Mouse (Mus musculus) liver, embryonic 16.5 days (tissue): Measurements from ENCODE around the gene Ttc30a2. TPM values are rescaled to one million over a fixed set of nuclear protein-coding genes. Genes with fewer than 3 reads are reported as not detected.
A peak's percentile ranks its signal among the peaks of the same experiment; 100 is the strongest.
"Not testable (repeated sequence)": the region's sequence is repeated elsewhere in the genome, so short reads cannot be mapped to it uniquely, and the experiment has no call there.

Experiments
- ATAC-seq: fragments of 200-750 bp; cut with Nextera tagmentation; 2 replicates; pipeline ENCODE4 v1.8.0; 2017; ENCODE audit warnings: low read depth, mild to moderate bottlenecking, moderate number of reproducible peaks, moderate library complexity
- H3K27ac ChIP-seq: fragments of 300-500 bp; sonication (generic); 2 replicates; pipeline ENCODE4 v1.5.1; 2014; ENCODE audit warnings: mild to moderate bottlenecking, low read length
- H3K27me3 ChIP-seq: fragments of 300-500 bp; sonication (generic); 2 replicates; pipeline ENCODE4 v1.6.1; 2014; ENCODE audit warnings: low read depth, low read length, mixed read lengths; ENCODE audit not compliant: control insufficient read depth, insufficient read depth
- H3K36me3 ChIP-seq: fragments of 300-500 bp; sonication (generic); 2 replicates; pipeline ENCODE4 v1.6.1; 2014; ENCODE audit warnings: mild to moderate bottlenecking; ENCODE audit not compliant: control insufficient read depth, insufficient read depth
- H3K4me1 ChIP-seq: fragments of 300-500 bp; sonication (generic); 2 replicates; pipeline ENCODE4 v1.6.1; 2014; ENCODE audit warnings: low read depth, low read length, mixed read lengths; ENCODE audit not compliant: control insufficient read depth
- H3K4me2 ChIP-seq: fragments of 300-500 bp; sonication (generic); 2 replicates; pipeline ENCODE4 v1.6.1; 2014; ENCODE audit warnings: low read depth, low read length, mixed read lengths
- H3K4me3 ChIP-seq: fragments of 300-500 bp; sonication (generic); 2 replicates; pipeline ENCODE4 v1.5.1; 2014; ENCODE audit warnings: low read depth, mild to moderate bottlenecking, low read length
- H3K9ac ChIP-seq: fragments of 300-500 bp; sonication (generic); 2 replicates; pipeline ENCODE4 v1.6.1; 2014; ENCODE audit warnings: low read depth, low read length
- H3K9me3 ChIP-seq: fragments of 300-500 bp; sonication (generic); replicated peaks from 2 replicates; pipeline ENCODE4 v1.6.1; 2016; ENCODE audit warnings: low read length; ENCODE audit not compliant: control insufficient read depth
- WGBS: fragments of 180-500 bp; shearing (Covaris S2); extraction: QIAGEN DNeasy Blood & Tissue Kit; methylation state at CpG from one replicate; pipeline ENCODE4 v1.1.7; 2014; ENCODE audit not compliant: insufficient replicate concordance; 5-methylcytosine and 5-hydroxymethylcytosine counted together
- polyA plus RNA-seq: library from polyadenylated mRNA; unstranded; fragments of >200 nt; fragmentation: Nextera tagmentation; extraction: Ambion mirVana; gene quantifications from 2 replicates; pipeline ENCODE4 v1.2.1, GENCODE M21; 2015

Ttc30a2 gene
- polyA plus RNA-seq, 1 experiment from 2014 or later: 0.08 TPM

GRCm38 (mm10) chr2:75950685-75951084 lies 27.3 kb downstream of the Ttc30a2 start:
- H3K9ac ChIP-seq: no peak overlapping the region
- ATAC-seq: no peak
- no peak overlapping the region for H3K27ac ChIP-seq
- 67% methylated on average over 8 of the region's 8 CpGs for WGBS
- H3K27me3 ChIP-seq: no peaks in the 10 kb centered on the region
- no peaks in the 10 kb centered on the region for H3K9me3 ChIP-seq
- no peak overlapping the region for H3K4me3 ChIP-seq
- H3K36me3 ChIP-seq: no peaks in the 10 kb centered on the region
- H3K4me1 ChIP-seq: no peaks in the 10 kb centered on the region
- no peak overlapping the region for H3K4me2 ChIP-seq

DNA sequence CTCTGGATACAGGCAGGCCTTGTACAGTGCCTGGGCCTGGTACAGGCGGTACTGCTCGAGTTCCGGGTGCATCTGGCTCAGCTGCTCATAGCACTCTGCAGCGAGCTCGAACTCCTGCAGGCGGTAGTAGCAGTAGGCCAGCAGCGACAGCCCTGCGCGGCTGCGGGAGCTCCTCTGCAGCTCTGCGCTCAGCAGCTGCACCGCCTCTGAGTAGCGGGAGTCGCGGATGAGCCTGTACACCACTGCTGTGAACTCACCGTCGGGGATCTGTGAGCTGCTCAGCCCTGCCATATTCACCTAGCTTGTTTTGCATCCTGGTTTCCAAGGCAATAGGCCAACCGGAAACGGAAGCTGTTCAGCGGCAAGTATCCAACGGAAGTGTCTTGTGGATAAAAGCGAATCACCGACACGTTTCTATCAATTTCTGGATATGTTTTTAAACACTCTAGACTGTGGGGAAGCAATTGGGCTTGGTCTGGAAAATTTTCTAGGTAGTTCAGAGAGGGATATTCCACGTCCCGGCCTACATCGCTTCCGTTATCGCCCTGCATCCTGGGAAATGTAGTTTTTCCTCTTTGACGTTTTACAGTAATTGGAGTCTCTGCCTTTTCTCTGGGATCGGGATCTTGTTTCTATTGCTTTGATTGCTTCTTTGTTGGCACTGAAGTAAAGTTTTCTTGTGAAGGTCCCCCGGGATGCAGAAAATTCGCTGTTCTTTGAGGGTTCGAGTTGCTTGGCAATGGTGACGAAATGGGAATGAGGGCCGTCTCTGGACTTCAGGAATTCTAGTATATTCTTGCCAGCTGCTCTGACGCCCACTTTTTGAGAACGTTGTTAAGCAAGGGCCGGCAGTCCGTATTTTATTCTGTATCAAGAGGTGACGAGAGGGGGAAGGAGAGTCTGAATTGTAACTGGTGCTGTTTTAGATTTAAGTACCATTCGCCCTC lies 39.6 kb downstream of the Ttc30a2 start, which contains the start of gene Ttc30b:
TSS of gene Ttc30b (minus strand) at position 469 of the 947 bp plus-strand sequence.
- Histone ChIP-seq H3K36me3 (no peaks in the 10 kb centered on the region), H3K9me3 (no peaks in the 10 kb centered on the region), H3K4me3 (peak within 1 kb of the TSS; percentile 70), H3K27ac (no peak within 1 kb of the TSS), H3K9ac (peak within 1 kb of the TSS; percentile 52), H3K4me1 (peaks cover 4% of the 10 kb centered on the region; the same call in 1 of the 2 replicates), H3K27me3 (no peaks in the 10 kb centered on the region), H3K4me2 (peak within 1 kb of the TSS; percentile 75)
- 5% methylated on average over 35 of the region's 42 CpGs for WGBS
- ATAC-seq: peak; percentile 71

DNA sequence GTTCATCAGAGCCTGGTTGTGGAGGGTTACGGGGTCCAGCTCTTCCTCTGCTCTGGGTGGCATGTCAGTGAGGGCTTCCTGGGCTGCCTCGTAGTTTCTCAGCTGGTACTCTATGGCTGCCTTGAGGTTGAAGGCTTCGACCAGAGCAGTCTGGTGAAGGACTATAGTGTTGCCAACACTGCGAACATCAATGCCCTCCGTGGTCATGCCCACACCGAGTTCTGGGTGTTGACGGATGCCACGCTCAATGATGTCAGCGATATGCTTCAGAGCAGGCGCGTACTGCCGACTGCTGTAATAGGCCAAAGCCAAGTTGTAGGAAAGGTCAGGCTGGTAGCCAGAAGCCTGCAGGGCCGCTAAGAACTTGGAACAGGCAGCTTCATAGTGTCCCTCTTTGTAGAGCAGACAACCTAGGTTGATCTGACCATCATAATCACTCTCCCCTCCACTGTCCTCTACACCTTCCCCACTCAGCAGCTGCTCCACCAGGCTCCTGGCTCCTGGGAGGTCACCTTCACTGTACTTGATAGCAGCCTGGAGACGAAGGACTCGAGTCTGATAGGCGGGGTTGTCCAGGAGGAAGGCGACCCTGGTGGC lies 40.4 kb downstream of the Ttc30a2 start:
- not testable (repeated sequence) for ATAC-seq, H3K36me3 ChIP-seq, H3K27ac ChIP-seq, H3K9me3 ChIP-seq, H3K9ac ChIP-seq, H3K27me3 ChIP-seq, H3K4me1 ChIP-seq
- 74% methylated on average over 13 of the region's 17 CpGs for WGBS
- Histone ChIP-seq H3K4me2 (peak overlapping the region; percentile 75), H3K4me3 (peak overlapping the region; percentile 70)

DNA sequence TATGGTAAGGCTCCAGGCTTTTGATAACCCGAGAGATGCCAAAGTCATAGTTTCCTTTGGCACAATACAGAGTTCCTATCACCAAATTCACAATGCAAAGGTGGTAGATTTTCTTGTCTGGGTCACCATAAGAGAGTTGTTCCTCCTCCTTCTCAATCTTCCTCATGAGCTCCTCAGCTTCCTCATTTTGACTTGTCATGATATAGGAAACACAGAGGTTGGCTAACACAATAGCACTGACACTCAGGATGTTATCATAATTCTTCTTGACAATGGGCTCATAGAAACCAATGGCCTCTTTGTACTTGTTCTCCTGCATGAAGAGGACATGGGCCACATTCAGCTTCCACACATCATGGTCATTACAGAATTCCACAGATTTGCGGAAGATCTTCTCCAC lies 41.3 kb downstream of the Ttc30a2 start:
- not testable (repeated sequence) for ATAC-seq, H3K4me3 ChIP-seq, H3K27ac ChIP-seq, H3K4me1 ChIP-seq, H3K36me3 ChIP-seq, H3K9me3 ChIP-seq, H3K27me3 ChIP-seq, H3K9ac ChIP-seq, H3K4me2 ChIP-seq
- 81% methylated on average over 2 of the region's 2 CpGs for WGBS

- Histone ChIP-seq H3K27ac (no peak overlapping the region), H3K27me3 (no peaks in the 10 kb centered on the region), H3K4me2 (no peak overlapping the region), H3K4me3 (no peak overlapping the region), H3K9ac (no peak overlapping the region), H3K9me3 (no peaks in the 10 kb centered on the region), H3K4me1 (no peaks in the 10 kb centered on the region), H3K36me3 (no peaks in the 10 kb centered on the region)
- ATAC-seq: no peak
- 52% methylated on average over 7 of the region's 7 CpGs for WGBS
These were observed 44.4 kb downstream of the Ttc30a2 start for GRCm38 (mm10) chr2:75933541-75933940.

GRCm38 (mm10) chr2:75930941-75931340 lies 47.0 kb downstream of the Ttc30a2 start:
- ATAC-seq: no peak
- no peak overlapping the region for H3K4me2 ChIP-seq

DNA sequence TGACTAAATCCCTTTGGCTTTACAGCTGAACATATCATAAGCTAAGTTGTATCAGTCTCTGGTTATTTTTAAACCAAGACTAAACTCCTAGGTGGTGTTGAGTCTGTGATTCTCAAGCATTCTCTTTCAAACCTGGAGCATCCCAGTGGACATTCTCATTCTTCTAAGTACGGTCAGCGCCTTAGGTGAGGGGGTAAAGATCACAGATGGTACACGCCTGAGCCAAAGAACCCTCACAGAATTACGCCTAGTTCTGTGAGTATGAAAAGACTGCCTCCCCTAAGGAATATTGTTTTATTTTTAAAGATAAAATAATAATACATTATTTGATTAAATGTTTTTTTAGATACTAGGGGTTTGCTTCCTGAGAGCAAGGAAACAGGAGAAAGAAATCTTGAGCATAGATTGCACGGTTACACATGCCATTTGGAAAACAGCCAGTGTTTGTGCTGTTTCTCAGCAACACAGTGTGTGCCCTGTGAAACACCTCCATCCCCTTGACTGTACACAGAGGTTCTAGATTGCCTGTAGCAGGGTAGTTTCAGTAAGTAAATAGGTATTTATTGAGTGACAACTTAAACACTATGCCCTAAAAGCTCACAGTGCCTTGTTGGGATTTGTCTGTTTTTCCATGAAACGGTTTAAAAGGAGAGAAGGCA lies 48.1 kb downstream of the Ttc30a2 start:
- WGBS: 81% methylated on average over 6 of the region's 6 CpGs
- Histone ChIP-seq H3K4me1 (no peaks in the 10 kb centered on the region), H3K27ac (no peak overlapping the region), H3K36me3 (no peaks in the 10 kb centered on the region), H3K4me2 (no peak overlapping the region), H3K4me3 (no peak overlapping the region), H3K9ac (no peak overlapping the region), H3K9me3 (no peaks in the 10 kb centered on the region), H3K27me3 (no peaks in the 10 kb centered on the region)
- no peak for ATAC-seq

More at GRCm38 (mm10) chr2:75930941-75931340, 47.0 kb downstream of the Ttc30a2 start:
- 75% methylated on average over 2 of the region's 2 CpGs for WGBS
- Histone ChIP-seq H3K27ac (no peak overlapping the region), H3K9ac (no peak overlapping the region), H3K4me1 (no peaks in the 10 kb centered on the region), H3K27me3 (no peaks in the 10 kb centered on the region), H3K4me3 (no peak overlapping the region), H3K36me3 (no peaks in the 10 kb centered on the region), H3K9me3 (no peaks in the 10 kb centered on the region)

DNA sequence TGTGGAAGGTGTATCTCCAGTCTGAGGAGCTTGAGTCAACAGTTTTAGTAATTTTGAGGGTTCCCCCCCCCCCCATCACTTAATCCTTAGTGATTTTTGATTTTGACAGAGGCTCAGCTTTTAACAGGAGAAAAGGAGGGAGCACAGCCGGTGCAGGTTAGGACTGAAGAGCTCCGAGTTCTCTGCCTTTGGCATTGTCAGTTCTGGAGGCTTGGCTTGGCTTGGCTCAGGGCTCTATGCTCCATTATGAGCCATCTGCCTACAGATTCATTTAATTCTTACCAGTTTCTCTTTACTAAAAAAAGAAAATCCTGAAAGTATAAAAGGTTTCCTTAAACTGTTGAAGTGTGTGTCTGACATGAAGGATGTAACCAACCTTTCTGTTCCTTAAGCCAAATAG lies 48.8 kb downstream of the Ttc30a2 start:
- Histone ChIP-seq H3K4me3 (no peak overlapping the region), H3K9ac (no peak overlapping the region), H3K4me2 (no peak overlapping the region), H3K27me3 (no peaks in the 10 kb centered on the region), H3K36me3 (no peaks in the 10 kb centered on the region), H3K4me1 (no peaks in the 10 kb centered on the region), H3K27ac (no peak overlapping the region), H3K9me3 (no peaks in the 10 kb centered on the region)
- WGBS: 76% methylated on average over 2 of the region's 2 CpGs
- no peak for ATAC-seq
